Mouse (Mus musculus): Measurements from ENCODE around the gene Gm498.

The Gm498 gene

DNA sequence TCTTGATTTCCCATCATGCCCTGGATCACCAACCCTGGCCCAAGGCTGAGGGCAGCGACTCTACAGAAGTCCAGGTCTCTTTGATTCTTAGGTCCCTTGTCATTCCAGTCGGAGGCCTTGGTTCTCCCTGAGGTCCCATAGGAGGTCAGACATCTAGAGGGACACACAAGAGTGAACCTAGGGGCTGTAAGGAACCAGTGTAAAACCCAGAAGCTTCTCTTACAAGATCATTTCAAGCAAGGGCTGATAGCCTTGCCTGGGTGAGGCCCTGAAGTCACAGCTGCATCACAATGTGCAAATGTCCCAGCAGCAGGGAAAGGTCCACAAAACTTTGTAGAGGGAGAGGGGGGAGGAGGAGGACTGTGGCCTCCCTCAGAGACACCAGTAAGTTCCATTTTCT, at the start of gene Gm498:
Gene Gm498 (plus strand): TSS at position 301 of the 400 bp plus-strand sequence.
- Histone ChIP-seq H3K27me3 (ENCODE audit: control insufficient read depth, insufficient read depth, low read length, poor library complexity, severe bottlenecking) (no peaks in the 10 kb centered on the region), H3K36me3 (ENCODE audit: control insufficient read depth, insufficient read depth, low read length, poor library complexity, severe bottlenecking) (no peaks in the 10 kb centered on the region)
- no peak for DNase-seq (ENCODE audit: low read depth, low spot score)

DNA sequence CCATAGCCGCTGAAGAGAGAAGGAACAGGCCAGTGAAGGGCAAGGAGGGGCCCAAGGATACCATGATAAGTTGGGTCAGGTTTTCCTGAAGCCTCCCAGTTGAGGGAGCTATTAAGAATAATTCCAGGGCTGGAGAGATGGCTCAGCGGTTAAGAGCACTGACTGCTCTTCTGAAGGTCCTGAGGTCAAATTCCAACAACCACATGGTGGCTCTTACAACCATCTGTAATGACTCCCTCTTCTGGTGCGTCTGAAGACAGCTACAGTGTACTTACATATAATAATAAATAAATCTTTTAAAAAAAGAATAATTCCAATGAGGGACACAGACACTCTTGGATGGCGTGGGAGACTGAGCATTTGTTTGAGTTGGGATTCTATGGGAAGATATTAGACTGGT, 47.4 kb upstream of the Gm498 start:
- Histone ChIP-seq H3K36me3 (ENCODE audit: control insufficient read depth, insufficient read depth, low read length, poor library complexity, severe bottlenecking) (no peaks in the 10 kb centered on the region; the same call in none of the 2 replicates), H3K27me3 (ENCODE audit: control insufficient read depth, insufficient read depth, low read length, poor library complexity, severe bottlenecking) (no peaks in the 10 kb centered on the region)
- DNase-seq (ENCODE audit: low read depth, low spot score), result no peak

DNA sequence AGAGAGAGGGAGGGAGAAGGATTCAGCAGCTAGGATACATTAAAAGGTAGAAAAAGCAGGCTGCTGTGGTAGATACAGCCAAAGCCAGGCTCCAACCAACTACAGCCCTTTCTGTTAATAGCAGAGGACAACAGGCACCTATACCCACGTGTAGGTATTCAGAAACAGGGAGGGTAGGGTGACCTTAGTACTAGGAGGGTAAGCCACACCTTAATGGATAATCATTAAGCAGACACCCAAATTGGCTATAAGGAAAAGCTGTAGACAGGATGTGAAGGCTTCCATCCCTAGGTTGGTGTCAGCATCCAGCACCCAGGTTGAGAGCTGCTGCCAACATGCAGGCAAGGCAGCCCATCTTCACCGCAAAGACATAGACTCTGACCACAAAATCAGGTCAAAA, 45.4 kb upstream of the Gm498 start:
- no peak for DNase-seq (ENCODE audit: low read depth, low spot score)
- no peaks in the 10 kb centered on the region; the same call in 1 of the 2 replicates for H3K27me3 ChIP-seq (ENCODE audit: control insufficient read depth, insufficient read depth, low read length, poor library complexity, severe bottlenecking)

DNA sequence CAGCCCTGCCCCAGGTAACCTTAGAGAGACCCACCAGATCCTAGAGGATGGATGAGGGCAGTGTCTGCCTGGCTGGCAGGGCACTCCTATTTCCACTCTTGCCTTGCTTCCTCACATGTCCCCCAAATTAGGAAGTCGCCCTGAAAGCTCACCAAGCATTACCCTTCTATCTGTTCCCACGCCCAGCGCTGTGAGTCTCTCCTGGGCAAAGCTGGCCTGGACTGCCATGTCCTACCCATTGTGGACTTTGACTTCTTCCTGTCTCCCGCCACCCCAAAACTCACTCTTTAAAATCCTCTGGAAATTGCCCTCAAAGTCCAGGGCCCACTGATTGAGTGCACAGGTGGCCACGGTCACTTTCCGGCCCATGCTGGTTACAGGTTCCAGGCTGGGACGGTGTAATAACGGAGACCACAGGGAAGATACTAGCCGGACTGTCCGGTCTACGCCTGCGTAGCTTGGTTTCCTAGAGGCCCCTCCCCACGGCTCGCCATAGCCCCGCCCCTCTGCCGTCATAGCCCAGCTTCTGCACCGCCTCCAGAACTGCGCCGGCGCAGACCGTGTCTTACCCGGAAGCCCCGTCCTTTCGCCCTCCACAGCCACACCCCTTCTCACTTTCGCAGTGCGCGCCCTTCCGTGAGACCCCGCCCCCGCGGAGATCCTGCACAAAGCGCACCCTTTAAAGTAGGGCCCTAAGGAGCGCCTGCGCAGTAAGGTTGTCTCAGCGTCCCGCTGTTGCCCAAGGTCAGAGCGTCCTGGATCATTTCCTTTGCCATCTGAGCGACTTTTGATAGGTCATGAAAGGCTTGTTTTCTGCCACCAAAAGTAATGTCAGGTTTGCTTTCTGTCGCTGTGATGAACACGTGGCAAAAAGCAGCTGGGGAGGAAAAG, 44.0 kb upstream of the Gm498 start, which contains the start of the genes Nadsyn1 and Dhcr7:
Gene Nadsyn1 (minus strand): TSS at position 475 of the 891 bp plus-strand sequence.
Gene Dhcr7 (plus strand): TSS at position 771 of the 891 bp plus-strand sequence.
- peak; percentile 99 for DNase-seq (ENCODE audit: low read depth, low spot score)
- no peaks in the 10 kb centered on the region; the same call in 1 of the 2 replicates for H3K36me3 ChIP-seq (ENCODE audit: control insufficient read depth, insufficient read depth, low read length, poor library complexity, severe bottlenecking)
- no peaks in the 10 kb centered on the region; the same call in 1 of the 2 replicates for H3K27me3 ChIP-seq (ENCODE audit: control insufficient read depth, insufficient read depth, low read length, poor library complexity, severe bottlenecking)

More for the DNA sequence above, 45.4 kb upstream of the Gm498 start:
- H3K36me3 ChIP-seq (ENCODE audit: control insufficient read depth, insufficient read depth, low read length, poor library complexity, severe bottlenecking), result no peaks in the 10 kb centered on the region; the same call in none of the 2 replicates

DNA sequence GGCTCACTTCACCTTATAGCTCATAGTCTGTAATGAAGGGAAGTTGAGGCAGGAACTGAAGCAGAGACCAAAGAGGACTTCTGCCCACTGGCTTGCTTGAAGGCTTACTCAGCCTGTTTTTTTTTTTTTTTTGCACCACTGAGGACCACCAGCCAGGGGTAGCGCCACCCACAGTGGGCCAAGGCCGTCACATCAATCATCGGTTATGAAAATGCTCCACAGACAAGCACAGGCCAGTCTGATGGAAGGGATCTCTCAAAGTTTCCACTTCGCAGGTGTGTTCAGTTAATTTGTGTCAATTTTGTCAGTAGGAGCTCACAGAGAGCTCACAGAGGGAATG, 43.4 kb upstream of the Gm498 start:
- H3K27me3 ChIP-seq (ENCODE audit: control insufficient read depth, insufficient read depth, low read length, poor library complexity, severe bottlenecking), result no peaks in the 10 kb centered on the region; the same call in 1 of the 2 replicates
- H3K36me3 ChIP-seq (ENCODE audit: control insufficient read depth, insufficient read depth, low read length, poor library complexity, severe bottlenecking), result no peaks in the 10 kb centered on the region; the same call in 1 of the 2 replicates
- DNase-seq (ENCODE audit: low read depth, low spot score), result no peak

DNA sequence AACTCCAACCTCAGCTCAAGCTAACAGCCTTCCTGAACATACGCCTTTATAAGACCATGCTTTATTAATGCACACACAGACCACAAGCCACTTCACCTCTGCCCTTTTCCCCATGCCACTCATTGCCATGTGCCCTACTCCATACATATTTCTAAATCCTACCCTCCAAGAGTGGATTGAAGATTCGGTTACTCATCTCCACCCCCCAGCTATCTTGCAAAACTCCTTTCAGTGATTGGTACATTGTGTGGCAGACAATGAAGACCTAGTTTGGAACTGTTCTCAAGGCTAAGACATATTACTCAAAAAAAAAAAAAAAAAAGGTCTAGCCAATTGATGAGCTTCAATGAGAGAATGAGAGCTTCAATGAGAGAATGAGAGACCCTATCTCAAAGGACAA, 39.7 kb upstream of the Gm498 start:
- no peak for DNase-seq (ENCODE audit: low read depth, low spot score)
- Histone ChIP-seq H3K36me3 (ENCODE audit: control insufficient read depth, insufficient read depth, low read length, poor library complexity, severe bottlenecking) (no peaks in the 10 kb centered on the region), H3K27me3 (ENCODE audit: control insufficient read depth, insufficient read depth, low read length, poor library complexity, severe bottlenecking) (no peaks in the 10 kb centered on the region; the same call in 1 of the 2 replicates)

DNA sequence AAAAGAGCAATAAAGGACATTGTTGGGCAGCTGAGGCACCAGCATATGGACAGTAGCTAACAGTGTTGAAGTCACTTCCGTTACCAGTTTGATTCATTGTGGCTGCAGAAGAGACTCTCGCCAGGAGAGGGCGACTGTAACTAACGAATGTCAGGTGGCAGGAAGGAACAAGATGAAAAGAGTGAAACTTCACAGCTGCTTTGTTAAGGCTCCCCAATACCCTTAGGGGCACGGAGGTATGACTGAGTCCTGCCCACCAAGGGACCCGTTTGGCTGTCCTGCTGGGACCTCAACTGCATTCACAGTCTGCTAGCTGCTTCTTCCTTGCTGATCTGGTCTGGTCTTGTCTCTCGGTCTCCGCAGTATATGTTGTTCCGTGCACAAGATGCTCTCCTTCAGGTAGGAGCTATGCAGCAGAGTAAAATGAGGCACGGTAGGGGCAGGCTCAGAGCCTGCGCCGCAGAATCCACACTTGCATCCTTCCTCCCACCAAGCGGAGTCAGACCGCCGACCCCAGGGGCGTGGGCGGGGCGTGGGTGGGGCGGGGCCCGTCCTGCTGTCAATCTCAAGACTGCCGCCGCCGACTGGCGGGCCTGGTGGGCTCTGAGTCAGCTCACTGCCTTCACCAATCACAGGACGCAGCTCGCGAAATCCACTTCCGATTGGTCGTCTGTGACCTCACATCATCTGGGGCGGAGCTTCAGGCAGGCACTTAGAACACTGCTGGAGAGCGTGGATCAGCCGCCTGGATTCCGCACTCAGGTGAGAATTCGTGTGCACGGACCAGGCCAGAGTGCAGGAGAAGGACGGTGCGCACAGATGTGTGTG, 36.9 kb upstream of the Gm498 start:
- Histone ChIP-seq H3K27me3 (ENCODE audit: control insufficient read depth, insufficient read depth, low read length, poor library complexity, severe bottlenecking) (no peaks in the 10 kb centered on the region; the same call in 1 of the 2 replicates), H3K36me3 (ENCODE audit: control insufficient read depth, insufficient read depth, low read length, poor library complexity, severe bottlenecking) (no peaks in the 10 kb centered on the region)
- peak; percentile 97 for DNase-seq (ENCODE audit: low read depth, low spot score)

DNA sequence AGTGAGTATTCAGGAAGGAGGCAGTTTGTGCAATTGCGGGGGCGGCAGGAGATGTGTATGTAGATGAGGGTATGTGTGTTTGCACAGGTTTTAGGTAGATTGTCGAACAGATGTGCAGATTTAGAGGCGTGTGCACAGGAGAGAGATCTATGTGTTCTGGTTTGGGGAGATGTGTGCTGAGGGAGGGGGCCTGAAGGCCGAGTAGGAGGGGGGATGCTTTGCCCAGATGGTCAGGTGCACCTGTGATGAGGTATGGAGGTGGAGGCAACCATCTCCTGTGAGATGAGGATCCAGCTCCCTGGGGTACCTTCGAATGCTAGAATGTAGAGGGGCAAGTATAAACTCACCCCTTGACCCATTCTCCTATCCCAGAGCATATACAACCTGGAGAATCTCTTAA, 36.2 kb upstream of the Gm498 start:
- Histone ChIP-seq H3K36me3 (ENCODE audit: control insufficient read depth, insufficient read depth, low read length, poor library complexity, severe bottlenecking) (no peaks in the 10 kb centered on the region), H3K27me3 (ENCODE audit: control insufficient read depth, insufficient read depth, low read length, poor library complexity, severe bottlenecking) (no peaks in the 10 kb centered on the region; the same call in 1 of the 2 replicates)
- DNase-seq (ENCODE audit: low read depth, low spot score), result no peak

DNA sequence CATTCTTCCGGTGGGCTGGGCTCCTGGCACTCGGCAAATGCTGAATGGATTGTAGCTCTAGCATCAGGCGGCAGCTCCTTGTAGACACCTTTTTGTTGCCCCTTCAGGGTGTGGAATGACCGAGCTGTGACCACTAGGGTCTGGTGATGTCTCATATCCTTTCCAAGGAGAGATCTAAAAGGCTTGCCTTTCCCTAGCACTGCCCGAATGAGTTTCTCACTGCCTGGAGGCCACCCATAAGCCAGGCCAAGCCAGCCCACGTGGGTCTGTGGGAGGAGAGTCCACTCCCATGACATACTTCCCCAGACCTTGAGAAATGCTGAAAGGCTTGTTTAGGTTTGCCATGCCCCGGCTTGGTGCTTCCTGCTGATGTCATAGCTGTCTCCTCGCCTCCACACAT, 34.4 kb upstream of the Gm498 start:
- DNase-seq (ENCODE audit: low read depth, low spot score), result no peak
- no peaks in the 10 kb centered on the region for H3K27me3 ChIP-seq (ENCODE audit: control insufficient read depth, insufficient read depth, low read length, poor library complexity, severe bottlenecking)
- no peaks in the 10 kb centered on the region for H3K36me3 ChIP-seq (ENCODE audit: control insufficient read depth, insufficient read depth, low read length, poor library complexity, severe bottlenecking)

DNA sequence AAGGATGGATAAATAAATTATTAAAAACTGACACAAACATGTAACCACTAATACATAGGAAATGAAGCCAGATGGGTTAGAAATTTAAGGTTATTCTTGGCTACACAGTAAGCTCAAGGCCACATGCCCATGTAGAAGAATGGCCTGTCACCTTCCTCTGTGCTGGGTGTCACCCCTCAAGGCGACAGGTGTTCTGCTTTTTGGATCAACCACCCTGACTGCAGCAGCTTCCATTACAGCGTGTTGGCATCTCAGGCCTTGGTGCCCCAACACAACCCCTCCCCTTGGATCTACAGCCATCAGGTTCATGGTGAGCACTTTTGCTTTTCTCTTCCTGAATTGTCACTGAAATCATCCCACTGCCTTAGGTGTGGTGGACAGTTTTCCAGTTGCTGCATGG, 34.0 kb upstream of the Gm498 start:
- Histone ChIP-seq H3K36me3 (ENCODE audit: control insufficient read depth, insufficient read depth, low read length, poor library complexity, severe bottlenecking) (no peaks in the 10 kb centered on the region), H3K27me3 (ENCODE audit: control insufficient read depth, insufficient read depth, low read length, poor library complexity, severe bottlenecking) (no peaks in the 10 kb centered on the region)
- no peak for DNase-seq (ENCODE audit: low read depth, low spot score)

DNA sequence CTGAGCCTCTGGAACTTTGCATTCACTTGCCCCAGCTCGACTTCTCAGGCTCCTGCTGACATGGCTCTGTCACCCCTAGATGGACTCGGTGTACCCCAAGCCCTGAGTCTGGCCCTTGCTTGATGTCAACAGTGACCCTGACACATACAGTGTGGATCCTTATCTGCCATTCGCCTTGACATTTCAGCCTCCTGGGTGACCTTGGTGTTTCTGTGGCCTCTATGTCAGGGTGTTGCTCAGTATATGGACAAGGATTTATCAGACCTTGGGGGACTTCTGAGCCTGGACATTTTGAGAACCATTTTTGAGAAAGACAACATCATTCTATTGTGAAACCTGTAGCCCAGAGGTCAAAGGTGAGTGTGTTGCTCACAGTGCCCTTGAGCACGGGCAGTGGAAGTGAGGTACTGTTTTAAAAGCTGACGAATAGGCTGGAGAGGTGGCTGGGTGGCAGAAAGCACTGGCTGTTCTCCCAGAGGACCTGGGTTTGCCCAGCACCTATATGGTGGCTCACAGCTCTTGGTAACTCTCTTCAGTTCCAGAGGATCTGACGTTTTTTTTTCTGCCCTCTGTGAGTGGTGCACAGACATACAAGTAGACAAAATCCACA, 33.0 kb upstream of the Gm498 start:
- DNase-seq (ENCODE audit: low read depth, low spot score), result no peak
- no peaks in the 10 kb centered on the region for H3K27me3 ChIP-seq (ENCODE audit: control insufficient read depth, insufficient read depth, low read length, poor library complexity, severe bottlenecking)
- 0 out of 2 replicates have a peak, but pooled peaks cover 3% of the 10 kb centered on the region for H3K36me3 ChIP-seq (ENCODE audit: control insufficient read depth, insufficient read depth, low read length, poor library complexity, severe bottlenecking)

DNA sequence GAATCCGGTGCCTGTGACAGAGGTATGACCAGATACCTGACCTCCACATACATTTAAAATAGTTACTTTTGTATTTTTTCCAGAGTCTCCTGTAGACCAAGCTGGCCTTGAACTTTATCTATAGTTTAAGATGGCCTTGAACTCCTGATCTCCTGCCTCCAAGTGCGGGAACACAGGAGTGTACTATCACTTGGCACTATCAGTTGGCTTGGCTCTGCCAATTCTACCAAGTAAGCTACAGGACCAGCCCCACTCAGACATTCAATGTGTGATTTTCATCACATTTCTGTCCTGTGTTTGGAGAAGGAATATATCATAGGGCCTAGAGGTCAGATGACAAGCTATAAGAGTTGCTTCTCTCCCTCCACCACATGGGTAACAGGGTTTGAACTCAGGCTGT, 32.3 kb upstream of the Gm498 start:
- H3K27me3 ChIP-seq (ENCODE audit: control insufficient read depth, insufficient read depth, low read length, poor library complexity, severe bottlenecking), result no peaks in the 10 kb centered on the region
- DNase-seq (ENCODE audit: low read depth, low spot score), result no peak
- 0 out of 2 replicates have a peak, but pooled peaks cover 3% of the 10 kb centered on the region for H3K36me3 ChIP-seq (ENCODE audit: control insufficient read depth, insufficient read depth, low read length, poor library complexity, severe bottlenecking)

DNA sequence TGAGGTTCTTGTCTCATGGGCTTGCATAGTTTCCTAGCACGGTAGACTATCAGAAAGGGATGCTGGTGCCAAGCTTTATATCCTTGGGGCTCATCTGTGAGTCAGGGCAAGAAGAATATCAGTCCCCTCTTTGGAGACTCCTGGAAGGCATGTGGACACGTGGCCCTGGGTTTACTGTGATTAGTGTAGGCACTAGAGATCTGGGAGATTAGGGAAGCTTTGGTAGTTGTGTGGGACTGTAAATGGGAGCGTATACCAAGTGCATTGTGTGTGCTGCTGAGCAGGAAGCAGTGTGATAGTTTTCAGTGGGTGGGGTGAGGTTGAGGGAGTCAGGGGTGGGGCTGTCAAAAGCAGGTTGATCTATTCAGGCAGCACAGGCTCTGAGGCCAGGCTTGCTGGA, 31.7 kb upstream of the Gm498 start:
- no peaks in the 10 kb centered on the region for H3K27me3 ChIP-seq (ENCODE audit: control insufficient read depth, insufficient read depth, low read length, poor library complexity, severe bottlenecking)
- 0 out of 2 replicates have a peak, but pooled peaks cover 3% of the 10 kb centered on the region for H3K36me3 ChIP-seq (ENCODE audit: control insufficient read depth, insufficient read depth, low read length, poor library complexity, severe bottlenecking)
- no peak for DNase-seq (ENCODE audit: low read depth, low spot score)

DNA sequence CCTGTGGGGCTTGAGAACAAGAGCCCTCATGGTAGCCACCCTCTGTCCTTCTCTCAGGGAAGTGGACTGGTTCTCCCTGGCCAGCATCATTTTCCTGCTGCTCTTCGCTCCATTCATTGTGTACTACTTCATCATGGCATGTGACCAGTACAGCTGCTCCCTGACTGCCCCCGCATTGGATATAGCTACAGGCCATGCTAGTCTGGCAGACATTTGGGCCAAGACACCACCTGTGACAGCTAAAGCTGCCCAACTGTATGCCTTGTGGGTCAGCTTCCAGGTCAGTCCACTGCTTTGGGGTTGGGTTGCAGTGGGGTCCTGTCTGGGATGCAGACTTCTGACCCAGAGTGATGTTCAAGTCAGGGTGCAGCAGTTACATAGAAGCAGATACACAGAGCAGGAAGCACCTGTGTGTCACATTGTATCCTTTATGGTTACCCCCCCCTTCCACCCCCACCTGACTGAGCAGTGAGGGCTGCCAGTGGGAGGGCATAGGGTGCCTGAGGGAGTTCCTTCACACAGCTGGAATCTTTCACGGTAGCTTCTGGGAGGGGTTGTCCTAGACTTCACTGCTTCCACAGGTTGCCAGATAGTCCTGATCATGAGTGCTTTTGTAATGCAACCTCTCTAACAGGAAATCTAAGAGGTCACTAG, 28.8 kb upstream of the Gm498 start:
- Histone ChIP-seq H3K36me3 (ENCODE audit: control insufficient read depth, insufficient read depth, low read length, poor library complexity, severe bottlenecking) (0 out of 2 replicates have a peak, but pooled peaks cover 4% of the 10 kb centered on the region), H3K27me3 (ENCODE audit: control insufficient read depth, insufficient read depth, low read length, poor library complexity, severe bottlenecking) (no peaks in the 10 kb centered on the region)
- no peak for DNase-seq (ENCODE audit: low read depth, low spot score)
